Mouse (Mus musculus): ENCODE data around the gene Ldb2. TPM values are rescaled to one million over a fixed set of nuclear protein-coding genes. Genes with fewer than 3 reads are reported as not detected.

The Ldb2 gene
- polyA plus RNA-seq, 2 experiments, result 59.5 to 64.4 TPM

DNA sequence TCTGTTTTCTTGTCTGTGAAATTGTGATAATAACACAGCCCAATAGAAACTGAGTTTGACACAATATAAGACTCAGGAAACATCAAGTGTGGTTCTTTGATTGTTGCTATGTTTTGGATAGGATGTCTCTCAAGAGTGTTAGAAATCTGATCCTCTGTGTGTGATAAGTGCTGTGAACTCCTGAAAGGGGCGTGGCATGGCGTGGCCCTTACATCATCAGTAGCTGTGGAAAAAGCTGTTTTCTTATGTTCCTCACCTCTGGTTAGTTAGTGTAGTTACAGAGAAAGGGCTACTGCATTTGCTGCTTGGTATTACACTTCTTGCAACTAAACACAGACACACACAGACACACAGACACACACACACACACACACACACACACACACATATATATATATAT is 90.2 kb downstream of the Ldb2 start:
- WGBS, result 84% methylated on average over 2 of the region's 2 CpGs
- ATAC-seq (ENCODE audit: low FRiP score, low read depth), result no peak
- no peak for DNase-seq (ENCODE audit: low spot score)
- Histone ChIP-seq H3K9me3 (ENCODE audit: control insufficient read depth, low read length) (no peaks in the 10 kb centered on the region), H3K4me2 (replicated peaks; ENCODE audit: low read depth, low read length, severe bottlenecking) (no peak overlapping the region), H3K4me3 (replicated peaks; ENCODE audit: low read length) (no peak overlapping the region), H3K36me3 (ENCODE audit: control insufficient read depth, insufficient read depth, low read length) (no peaks in the 10 kb centered on the region), H3K9ac (ENCODE audit: low read depth, low read length, severe bottlenecking) (no peak overlapping the region), H3K4me1 (ENCODE audit: control insufficient read depth, insufficient read depth, low read length) (peaks cover 20% of the 10 kb centered on the region), H3K27ac (replicated peaks; ENCODE audit: low read depth, low read length) (no peak overlapping the region), H3K27me3 (ENCODE audit: control insufficient read depth, insufficient read depth, low read length) (no peaks in the 10 kb centered on the region)
- TF ChIP-seq POLR2A (IDR thresholded peaks at IDR 0.05; ENCODE audit: borderline replicate concordance, extremely low read depth, insufficient read depth, insufficient read length), result no peak

- Histone ChIP-seq H3K4me3 (replicated peaks; ENCODE audit: low read length) (no peak overlapping the region), H3K9ac (ENCODE audit: low read depth, low read length, severe bottlenecking) (no peak overlapping the region), H3K4me1 (ENCODE audit: control insufficient read depth, insufficient read depth, low read length) (peaks cover 8% of the 10 kb centered on the region; the same call in 1 of the 2 replicates), H3K27ac (replicated peaks; ENCODE audit: low read depth, low read length) (no peak overlapping the region), H3K27me3 (ENCODE audit: control insufficient read depth, insufficient read depth, low read length) (no peaks in the 10 kb centered on the region), H3K9me3 (ENCODE audit: control insufficient read depth, low read length) (no peaks in the 10 kb centered on the region), H3K36me3 (ENCODE audit: control insufficient read depth, insufficient read depth, low read length) (no peaks in the 10 kb centered on the region), H3K4me2 (replicated peaks; ENCODE audit: low read depth, low read length, severe bottlenecking) (no peak overlapping the region)
- WGBS, result 80% methylated on average over 3 of the region's 3 CpGs
- no peak for TF ChIP-seq POLR2A (IDR thresholded peaks at IDR 0.05; ENCODE audit: borderline replicate concordance, extremely low read depth, insufficient read depth, insufficient read length)
- no peak for DNase-seq (ENCODE audit: low spot score)
- ATAC-seq (ENCODE audit: low FRiP score, low read depth), result no peak
These were observed 91.5 kb downstream of the Ldb2 start for GRCm38 (mm10) chr5:44707946-44708345.

- no peak overlapping the region for H3K4me3 ChIP-seq (replicated peaks; ENCODE audit: low read length)
- H3K4me2 ChIP-seq (replicated peaks; ENCODE audit: low read depth, low read length, severe bottlenecking), result no peak overlapping the region
- ATAC-seq (ENCODE audit: low FRiP score, low read depth) (no peak), DNase-seq (ENCODE audit: low spot score) (no peak)
- TF ChIP-seq POLR2A (IDR thresholded peaks at IDR 0.05; ENCODE audit: borderline replicate concordance, extremely low read depth, insufficient read depth, insufficient read length), result no peak
- no peaks in the 10 kb centered on the region for H3K9me3 ChIP-seq (ENCODE audit: control insufficient read depth, low read length)
- no peaks in the 10 kb centered on the region for H3K36me3 ChIP-seq (ENCODE audit: control insufficient read depth, insufficient read depth, low read length)
- H3K4me1 ChIP-seq (ENCODE audit: control insufficient read depth, insufficient read depth, low read length), result peaks cover 4% of the 10 kb centered on the region; the same call in 1 of the 2 replicates
- WGBS, result 67% methylated on average over 6 of the region's 6 CpGs
- H3K27ac ChIP-seq (replicated peaks; ENCODE audit: low read depth, low read length), result no peak overlapping the region
- no peak overlapping the region for H3K9ac ChIP-seq (ENCODE audit: low read depth, low read length, severe bottlenecking)
- H3K27me3 ChIP-seq (ENCODE audit: control insufficient read depth, insufficient read depth, low read length), result no peaks in the 10 kb centered on the region
These were observed 92.3 kb downstream of the Ldb2 start for GRCm38 (mm10) chr5:44706997-44707698.

DNA sequence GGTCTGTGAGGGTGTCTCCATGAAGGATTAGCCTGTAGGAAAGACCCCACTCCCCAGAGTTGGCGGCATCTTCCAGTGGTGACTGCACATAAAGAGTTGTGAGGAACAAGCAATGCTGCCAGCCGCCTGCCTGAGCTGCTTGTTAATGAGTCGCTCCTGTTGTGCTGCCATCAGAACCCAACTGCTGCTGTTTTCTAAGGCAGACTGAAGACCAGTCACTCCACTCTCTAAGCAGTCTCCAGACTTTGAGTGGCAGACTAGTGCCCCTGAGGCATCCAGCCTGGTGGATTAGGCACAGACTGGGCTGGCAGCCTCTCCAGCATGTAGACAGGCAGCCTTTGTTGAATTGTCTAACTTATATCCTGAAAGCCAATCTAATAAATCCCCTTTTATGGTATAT is 101.5 kb downstream of the Ldb2 start:
- Histone ChIP-seq H3K36me3 (ENCODE audit: control insufficient read depth, insufficient read depth, low read length) (no peaks in the 10 kb centered on the region), H3K27me3 (ENCODE audit: control insufficient read depth, insufficient read depth, low read length) (no peaks in the 10 kb centered on the region), H3K9me3 (ENCODE audit: control insufficient read depth, low read length) (no peaks in the 10 kb centered on the region), H3K4me1 (ENCODE audit: control insufficient read depth, insufficient read depth, low read length) (peaks cover 2% of the 10 kb centered on the region; the same call in 1 of the 2 replicates), H3K9ac (ENCODE audit: low read depth, low read length, severe bottlenecking) (no peak overlapping the region), H3K4me2 (replicated peaks; ENCODE audit: low read depth, low read length, severe bottlenecking) (no peak overlapping the region), H3K4me3 (replicated peaks; ENCODE audit: low read length) (no peak overlapping the region), H3K27ac (replicated peaks; ENCODE audit: low read depth, low read length) (no peak overlapping the region)
- ATAC-seq (ENCODE audit: low FRiP score, low read depth), result no peak
- no peak for TF ChIP-seq POLR2A (IDR thresholded peaks at IDR 0.05; ENCODE audit: borderline replicate concordance, extremely low read depth, insufficient read depth, insufficient read length)
- DNase-seq (ENCODE audit: low spot score), result no peak
- WGBS, result 33% methylated on average over 3 of the region's 3 CpGs

DNA sequence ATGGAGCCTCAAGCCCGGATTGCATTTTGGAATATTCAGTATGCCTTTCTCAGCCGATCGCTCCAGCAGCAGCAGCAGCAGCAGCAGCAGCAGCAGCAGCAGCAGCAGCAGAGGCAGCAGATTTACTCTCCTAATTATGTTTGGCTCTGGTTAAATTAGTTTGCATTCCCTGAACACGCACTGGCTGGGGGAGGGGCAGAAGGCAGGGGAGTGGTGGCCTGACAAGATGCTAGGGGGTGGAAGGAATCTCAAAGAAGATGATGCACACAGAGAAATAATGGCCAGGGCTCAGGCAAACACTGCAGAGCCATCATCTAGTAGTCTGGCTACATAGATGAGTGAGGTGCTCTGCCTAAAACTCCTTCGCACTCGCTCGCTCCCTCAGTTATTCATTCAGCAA is 102.9 kb downstream of the Ldb2 start:
- Histone ChIP-seq H3K4me3 (replicated peaks; ENCODE audit: low read length) (no peak overlapping the region), H3K36me3 (ENCODE audit: control insufficient read depth, insufficient read depth, low read length) (no peaks in the 10 kb centered on the region), H3K9ac (ENCODE audit: low read depth, low read length, severe bottlenecking) (no peak overlapping the region), H3K4me2 (replicated peaks; ENCODE audit: low read depth, low read length, severe bottlenecking) (no peak overlapping the region), H3K4me1 (ENCODE audit: control insufficient read depth, insufficient read depth, low read length) (peaks cover 2% of the 10 kb centered on the region; the same call in 1 of the 2 replicates), H3K9me3 (ENCODE audit: control insufficient read depth, low read length) (no peaks in the 10 kb centered on the region), H3K27ac (replicated peaks; ENCODE audit: low read depth, low read length) (no peak overlapping the region), H3K27me3 (ENCODE audit: control insufficient read depth, insufficient read depth, low read length) (no peaks in the 10 kb centered on the region)
- ATAC-seq (ENCODE audit: low FRiP score, low read depth), result no peak
- WGBS, result 63% methylated on average over 7 of the region's 7 CpGs
- DNase-seq (ENCODE audit: low spot score), result no peak
- no peak for TF ChIP-seq POLR2A (IDR thresholded peaks at IDR 0.05; ENCODE audit: borderline replicate concordance, extremely low read depth, insufficient read depth, insufficient read length)

Data from limb, embryonic 14.5 days (tissue).